8 mouse cellular contexts compared by ENCODE assay signal in the genomic region with DNA sequence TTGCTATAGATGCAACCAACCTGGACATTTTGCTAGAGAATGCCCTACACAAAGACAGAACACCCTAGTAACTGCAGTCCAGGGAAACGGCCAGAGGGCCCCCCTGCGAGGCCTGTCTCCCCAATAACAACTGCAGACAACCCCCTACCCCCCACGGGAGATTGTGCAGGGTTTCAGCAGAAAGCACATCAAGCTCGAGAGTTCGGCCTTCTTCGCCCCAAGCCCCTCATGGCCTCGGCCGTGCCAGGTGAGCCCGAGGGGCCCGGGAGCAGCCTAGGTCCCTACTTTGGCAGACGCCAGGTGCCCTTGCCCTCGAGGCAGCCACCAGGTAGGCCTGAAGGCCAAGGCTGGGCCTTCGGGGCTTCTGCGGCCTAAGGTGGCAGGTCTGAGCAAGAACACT. TPM values are rescaled to one million over a fixed set of nuclear protein-coding genes. Genes with fewer than 3 reads are reported as not detected.
"Had no signal": no experiment of that assay in that cellular context is flagged by ENCODE, and none has a peak within 500 bp of the region (broad histone marks: within the 10 kb centered on the region; RNA-seq: fewer than 3 reads in every experiment).

No protein-coding gene starts in this region.

RNA-seq across cellular contexts. Expression of a gene that starts 9.2 kb away (rescaled TPM):
- polyA plus RNA-seq: erythroblast, embryonic 14.5 days had no signal

RNA-seq across cellular contexts. Expression of a gene that starts 37.7 kb away (rescaled TPM):
- polyA plus RNA-seq: embryonic facial prominence, embryonic 10.5 days; embryonic facial prominence, embryonic 11.5 days; embryonic facial prominence, embryonic 14.5 days; erythroblast, embryonic 14.5 days; forebrain, embryonic 14.5 days; forebrain, embryonic 16.5 days; gonadal fat pad, adult 2 months; heart, adult 2 months had no signal

RNA-seq across cellular contexts. Expression of a gene that starts 47.6 kb away (rescaled TPM):
- polyA plus RNA-seq: erythroblast, embryonic 14.5 days had no signal
